Mouse (Mus musculus): ENCODE measurements at regions not wholly inside any gene's neighbourhood (a gene's known extent, or its start where the extent isn't known, plus 50 kb on each side); places are given as distances from the start of the nearest gene placed in this dataset.

DNA sequence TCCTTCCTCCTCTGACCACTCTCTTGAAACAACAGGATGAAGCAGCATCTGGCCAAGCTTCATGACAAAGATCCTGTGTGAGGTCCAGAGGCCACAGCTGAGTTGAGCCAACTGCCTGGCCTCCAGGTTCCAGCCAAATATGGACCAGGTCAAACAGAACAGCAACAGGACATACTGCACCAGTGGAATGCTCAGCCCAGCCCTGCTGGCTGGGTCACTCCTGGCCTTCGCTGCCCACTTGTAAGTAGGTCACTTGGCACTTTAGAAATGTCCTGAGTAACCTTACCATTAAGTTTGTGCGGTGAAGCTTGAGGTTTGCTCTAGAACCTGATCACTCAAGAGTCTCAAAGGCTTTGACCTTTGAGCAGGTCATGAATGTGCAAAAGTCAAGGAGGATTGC lies 96.9 kb downstream of the Snx19 start:
- DNase-seq (ENCODE audit: low read depth, low spot score): no peak

DNA sequence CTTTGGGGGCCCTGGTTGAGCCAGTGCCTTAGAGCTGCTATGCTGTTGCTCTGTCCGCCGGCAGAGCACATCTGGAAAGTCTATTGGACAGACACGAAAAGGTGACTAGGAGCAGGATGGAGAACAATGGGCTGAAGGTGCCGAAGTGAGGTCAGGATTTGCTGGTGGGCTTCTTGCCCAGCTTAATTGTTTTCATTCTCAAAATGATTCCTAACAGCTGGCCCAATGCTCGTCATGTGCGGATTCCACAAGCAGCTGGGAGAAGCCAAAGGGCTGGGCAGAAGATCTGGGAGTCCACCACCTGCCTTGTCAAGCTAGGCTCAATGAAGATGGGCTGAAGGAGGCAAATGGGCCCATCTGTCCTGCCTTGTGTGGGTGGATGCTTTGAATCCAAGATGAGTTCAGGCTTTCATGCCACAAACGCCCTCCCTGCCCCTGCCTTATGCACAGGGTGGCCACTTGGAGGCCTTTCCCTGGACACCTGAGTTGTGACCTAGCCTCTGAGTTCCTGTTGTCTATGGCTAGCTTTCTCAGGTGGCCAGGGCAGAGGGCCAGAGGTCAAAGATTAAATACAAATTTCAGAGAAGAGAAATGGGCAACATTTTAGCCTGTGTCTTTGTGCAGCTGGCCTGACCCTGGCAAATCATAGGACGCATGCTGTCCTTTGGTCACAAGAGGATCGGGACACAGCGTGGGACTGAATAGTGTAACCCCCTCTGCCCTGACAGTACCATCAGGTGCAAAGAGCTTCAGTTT lies 95.9 kb downstream of the Snx19 start:
- DNase-seq (ENCODE audit: low read depth, low spot score): no peak

DNA sequence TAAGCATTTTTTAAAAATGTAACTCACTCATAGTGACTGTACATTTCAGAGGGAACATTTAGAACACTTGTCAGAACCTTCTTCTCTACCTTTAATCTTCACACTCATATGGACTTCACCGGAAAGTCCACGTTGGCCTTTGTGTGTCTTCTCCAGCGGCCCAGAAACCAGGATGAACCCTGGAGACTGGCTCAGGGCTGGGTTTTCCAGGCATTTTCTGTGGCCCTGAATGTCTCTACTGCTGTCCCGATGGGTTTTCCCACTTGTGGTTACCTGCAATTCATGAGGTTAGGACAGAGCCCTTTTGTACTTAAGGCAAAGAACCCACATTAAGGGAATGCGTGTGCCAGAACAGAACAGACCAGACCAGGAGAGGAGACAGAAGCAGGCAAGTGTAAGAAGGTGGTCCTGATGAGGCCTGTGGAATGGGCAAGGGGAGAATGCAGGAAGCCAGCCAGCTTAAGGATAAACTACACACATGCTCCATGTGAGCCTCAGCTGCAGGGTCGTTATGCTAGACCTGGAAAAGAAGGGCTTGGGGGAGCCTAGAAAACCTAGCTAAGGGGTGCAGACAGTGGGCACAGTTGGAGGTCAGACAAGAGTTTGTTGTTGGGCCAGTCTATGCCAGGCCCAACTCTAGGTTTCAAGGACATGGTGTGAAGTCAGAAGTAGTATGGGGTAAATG lies 94.8 kb downstream of the Snx19 start:
- no peak for DNase-seq (ENCODE audit: low read depth, low spot score)

DNA sequence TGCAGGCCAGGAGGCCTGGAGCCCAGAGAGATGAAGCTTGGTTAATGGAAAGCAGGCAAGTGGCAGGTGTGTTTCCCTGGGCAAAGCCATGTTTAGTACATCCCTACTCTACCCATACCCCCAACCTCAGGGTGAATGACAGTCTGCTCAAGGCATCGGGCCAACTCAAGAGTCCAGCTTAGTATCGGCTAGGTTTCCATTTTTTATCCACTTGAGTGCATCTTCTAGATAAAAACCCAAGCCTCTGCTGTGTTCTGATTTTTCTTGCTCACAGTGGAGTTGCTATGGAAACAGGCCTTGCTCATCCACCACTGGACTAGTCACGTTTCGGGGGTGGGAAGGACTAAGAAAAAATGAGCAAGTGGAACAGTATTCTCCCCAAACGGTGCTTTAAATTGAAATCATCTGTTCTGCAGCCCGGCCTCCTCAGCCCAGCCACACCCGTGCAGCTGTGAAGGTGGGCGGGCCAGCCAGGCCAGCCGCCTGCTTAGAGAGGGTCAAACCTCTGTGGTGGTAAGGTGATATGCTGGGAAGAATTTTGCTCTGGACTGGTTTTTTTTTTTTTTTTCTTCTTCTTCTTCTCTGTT lies 94.0 kb downstream of the Snx19 start:
- peak; percentile 72 for DNase-seq (ENCODE audit: low read depth, low spot score)

DNA sequence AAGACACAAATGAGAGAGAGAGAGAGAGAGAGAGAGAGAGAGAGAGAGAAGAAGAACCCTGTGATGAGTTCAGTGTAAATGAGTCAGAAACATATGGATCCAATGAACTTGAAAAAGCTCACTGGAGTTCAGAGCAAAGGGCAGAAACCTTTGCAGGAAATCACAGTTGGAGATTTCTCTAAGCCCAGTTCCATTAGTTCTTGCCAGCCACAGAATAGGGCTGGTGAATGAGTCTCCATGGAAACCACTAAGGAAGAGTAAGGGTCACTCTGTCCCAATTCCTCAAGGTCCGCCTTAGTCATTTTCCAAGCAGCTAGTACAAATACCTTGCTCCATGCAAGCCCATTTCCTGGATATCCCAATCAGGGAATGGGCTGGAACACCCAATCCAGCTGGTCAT lies 93.2 kb downstream of the Snx19 start:
- DNase-seq (ENCODE audit: low read depth, low spot score): peak; percentile 50

DNA sequence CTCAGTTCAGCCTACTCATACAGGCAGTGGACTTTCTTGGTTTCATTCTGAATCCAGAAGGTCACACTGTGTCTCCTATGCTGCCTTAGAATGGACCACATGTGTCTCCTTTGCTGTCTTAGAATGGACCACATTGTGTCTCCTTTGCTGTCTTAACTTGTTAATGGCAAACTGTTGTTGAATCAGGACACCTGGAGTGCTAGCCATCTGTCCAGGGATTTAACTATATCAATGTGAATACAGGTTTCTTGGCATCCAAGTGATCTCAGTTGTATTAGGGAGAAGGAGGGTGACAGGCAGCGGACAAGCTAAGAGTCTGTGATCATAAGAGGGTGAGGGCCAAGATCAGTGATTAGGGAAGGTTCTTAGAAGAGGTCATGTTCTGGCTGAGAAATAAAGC lies 92.3 kb downstream of the Snx19 start:
- peak; percentile 25 for DNase-seq (ENCODE audit: low read depth, low spot score)

Data from R1 (cell line).